Mouse (Mus musculus) MEL (cell line): Measurements from ENCODE around the gene Xk. TPM values are rescaled to one million over a fixed set of nuclear protein-coding genes. Genes with fewer than 3 reads are reported as not detected.
A peak's percentile ranks its signal among the peaks of the same experiment; 100 is the strongest.
"Not testable (repeated sequence)": the region's sequence is repeated elsewhere in the genome, so short reads cannot be mapped to it uniquely, and the experiment has no call there.

Experiments
- DNase-seq: peaks from one replicate; pipeline ENCODE4 v3.0.0; 2011; ENCODE audit warnings: low read depth, low spot score
- H3K27ac ChIP-seq: 2 replicates; pipeline ENCODE4 v1.5.1; 2012; ENCODE audit warnings: low read depth, mild to moderate bottlenecking, control low read depth, low read length, moderate library complexity; ENCODE audit not compliant: control insufficient read depth
- H3K27me3 ChIP-seq, 2 experiments: fragments of 150-350 bp in 1 of 2; sonication (generic) in 1 of 2; 2 replicates each; pipeline ENCODE4 v1.6.1; 2012; ENCODE audit warnings: low read length in 2 of 2, mild to moderate bottlenecking in 2 of 2, improper control_type of control experiment in 1 of 2, moderate library complexity in 1 of 2; ENCODE audit not compliant: insufficient read depth in 2 of 2, control insufficient read depth in 1 of 2
- H3K36me3 ChIP-seq, 2 experiments: 2 replicates each; pipeline ENCODE4 v1.6.1; 2012 to 2014; ENCODE audit warnings: low read length in 2 of 2, improper control_type of control experiment in 1 of 2, inconsistent platforms in 1 of 2, mild to moderate bottlenecking in 1 of 2; ENCODE audit not compliant: insufficient read depth in 2 of 2, control insufficient read depth in 1 of 2
- H3K4me1 ChIP-seq, 2 experiments: fragments of 150-350 bp in 1 of 2; sonication (generic) in 1 of 2; 2 replicates each; pipeline ENCODE4 v1.6.1; 2012; ENCODE audit warnings: low read length in 2 of 2, improper control_type of control experiment in 1 of 2, mild to moderate bottlenecking in 1 of 2; ENCODE audit not compliant: insufficient read depth in 2 of 2, control insufficient read depth in 1 of 2
- H3K4me3 ChIP-seq, 2 experiments: fragments of 150-350 bp in 1 of 2; sonication (generic) in 1 of 2; 2 replicates each; pipeline ENCODE4 v1.5.1; 2012; ENCODE audit warnings: low read depth in 2 of 2, low read length in 2 of 2, mild to moderate bottlenecking in 2 of 2, moderate library complexity in 2 of 2, control low read depth in 1 of 2, improper control_type of control experiment in 1 of 2; ENCODE audit not compliant: control insufficient read depth in 1 of 2, insufficient read depth in 1 of 2
- H3K79me2 ChIP-seq: 2 replicates; pipeline ENCODE4 v1.6.1; 2012; ENCODE audit warnings: mild to moderate bottlenecking, low read length, moderate library complexity; ENCODE audit not compliant: control insufficient read depth, poor library complexity, insufficient read depth
- H3K9ac ChIP-seq: 2 replicates; pipeline ENCODE4 v1.6.1; 2012; ENCODE audit warnings: low read depth, mild to moderate bottlenecking, control low read depth, low read length, moderate library complexity; ENCODE audit not compliant: control insufficient read depth, poor library complexity, severe bottlenecking
- H3K9me3 ChIP-seq: fragments of 150-350 bp; sonication (generic); replicated peaks from 2 replicates; pipeline ENCODE4 v1.6.1; 2012; ENCODE audit warnings: mild to moderate bottlenecking, low read length, improper control_type of control experiment, moderate library complexity; ENCODE audit not compliant: insufficient read depth
- BHLHE40 ChIP-seq: IDR thresholded peaks from 2 replicates; pipeline ENCODE4 v1.6.1; 2012; ENCODE audit warnings: low read depth, mild to moderate bottlenecking, inconsistent platforms, low read length, improper control_type of control experiment, borderline replicate concordance
- CHD1 ChIP-seq: IDR thresholded peaks from 2 replicates; pipeline ENCODE4 v1.6.1; 2012; ENCODE audit warnings: low read depth, mild to moderate bottlenecking, inconsistent platforms, low read length, improper control_type of control experiment
- E2F4 ChIP-seq: IDR thresholded peaks from 2 replicates; pipeline ENCODE4 v1.6.1; 2011; ENCODE audit warnings: low read depth, low read length, improper control_type of control experiment, borderline replicate concordance
- EP300 ChIP-seq, 2 experiments: IDR thresholded peaks; 2 replicates each; pipeline ENCODE4 v1.6.1; 2011; ENCODE audit warnings: improper control_type of control experiment in 2 of 2, low read length in 2 of 2, low read depth in 1 of 2, mild to moderate bottlenecking in 1 of 2
- ETS1 ChIP-seq: IDR thresholded peaks from 2 replicates; pipeline ENCODE4 v1.6.1; 2012; ENCODE audit warnings: low read depth, mild to moderate bottlenecking, inconsistent platforms, low read length, improper control_type of control experiment, moderate library complexity
- GABPA ChIP-seq: IDR thresholded peaks from 2 replicates; pipeline ENCODE4 v1.6.1; 2012; ENCODE audit warnings: low read depth, mild to moderate bottlenecking, inconsistent platforms, low read length, improper control_type of control experiment, moderate library complexity
- MAX ChIP-seq: IDR thresholded peaks from 2 replicates; pipeline ENCODE4 v1.6.1; 2011; ENCODE audit warnings: low read length, improper control_type of control experiment
- MEF2A ChIP-seq: IDR thresholded peaks from 2 replicates; pipeline ENCODE4 v1.6.1; 2014; ENCODE audit warnings: low read depth, mild to moderate bottlenecking, inconsistent platforms, low read length, improper control_type of control experiment; ENCODE audit not compliant: poor library complexity, insufficient replicate concordance, severe bottlenecking; ENCODE audit errors: extremely low read depth
- MXI1 ChIP-seq: IDR thresholded peaks from 2 replicates; pipeline ENCODE4 v1.6.1; 2011; ENCODE audit warnings: mild to moderate bottlenecking, low read depth, low read length, improper control_type of control experiment
- SIN3A ChIP-seq: IDR thresholded peaks from 2 replicates; pipeline ENCODE4 v1.6.1; 2012; ENCODE audit warnings: low read length, improper control_type of control experiment, inconsistent platforms
- TBP ChIP-seq: IDR thresholded peaks from 2 replicates; pipeline ENCODE4 v1.8.0; 2011; ENCODE audit warnings: low read depth, low read length, improper control_type of control experiment
- ZMIZ1 ChIP-seq: IDR thresholded peaks from 2 replicates; pipeline ENCODE4 v1.6.1; 2012; ENCODE audit warnings: low read depth, mild to moderate bottlenecking, inconsistent platforms, low read length, improper control_type of control experiment, moderate library complexity
- polyA plus RNA-seq, 2 experiments: library from polyadenylated mRNA; stranded (reverse) in 1 of 2; unstranded in 1 of 2; fragments of >175 nt in 1 of 2; fragments of >200 nt in 1 of 2; gene quantifications; 2 replicates each; pipeline versions ENCODE4 v1.2.1 to v1.2.4; 2012; ENCODE audit warnings: low replicate concordance in 2 of 2, low read depth in 1 of 2; ENCODE audit not compliant: insufficient read length in 2 of 2, insufficient read depth in 1 of 2, missing spikeins in 1 of 2
- total RNA-seq: library from RNA; depleted of rRNA; stranded (reverse); fragments of 300-350 nt; gene quantifications from 2 replicates; pipeline ENCODE4 v1.2.3, GENCODE M21; 2012

The Xk gene
- total and polyA plus RNA-seq, 3 experiments = 11.1 to 36.6 TPM; not detected in 1

DNA sequence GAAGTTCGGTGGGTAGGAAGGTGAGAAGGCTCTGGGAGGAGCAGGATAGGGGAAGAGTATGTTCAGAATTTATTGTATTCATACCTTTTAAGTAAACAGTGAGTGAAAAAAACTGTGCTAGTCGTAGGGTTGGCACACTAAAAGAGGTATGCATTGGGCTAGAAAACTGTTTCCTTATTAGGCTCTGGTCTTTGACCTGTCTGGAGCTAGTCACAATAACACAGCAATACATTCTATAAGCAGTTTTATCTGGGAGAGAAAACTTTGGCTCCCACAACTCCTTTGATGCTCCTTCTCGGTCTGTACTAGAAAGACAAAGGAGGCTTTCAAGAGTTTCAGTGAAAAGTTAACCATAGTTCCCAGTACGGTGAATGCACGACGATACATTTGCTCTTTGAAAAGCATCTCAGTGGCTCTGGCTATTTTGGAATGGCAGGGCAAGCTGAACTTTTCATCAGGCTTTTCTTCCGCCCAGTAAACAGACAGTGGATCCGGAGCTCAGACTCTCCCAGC, 553 bp upstream of the Xk start:
- peak overlapping the region; percentile 69 to 79 for H3K4me3 ChIP-seq
- H3K27me3 ChIP-seq = no peaks in the 10 kb centered on the region
- peak overlapping the region; percentile 84 for H3K27ac ChIP-seq
- no peak for DNase-seq
- H3K4me1 ChIP-seq = peaks cover 10 to 15% of the 10 kb centered on the region in 2 experiments; a peak in 3 of 4 replicates
- H3K9me3 ChIP-seq = no peaks in the 10 kb centered on the region
- peak overlapping the region; percentile 92 for H3K9ac ChIP-seq
- TF ChIP-seq BHLHE40 = no peak
- TF ChIP-seq ZMIZ1 = no peak; the same call in 1 of the 2 replicates
- peak; percentile 44; the same call in 1 of the 2 replicates for TF ChIP-seq TBP
- peaks cover 0 to 24% of the 10 kb centered on the region in 2 experiments; a peak in 3 of 4 replicates for H3K36me3 ChIP-seq
- H3K79me2 ChIP-seq = peaks cover 36% of the 10 kb centered on the region

- Histone ChIP-seq H3K9ac (peak overlapping the region; percentile 92), H3K79me2 (peaks cover 37% of the 10 kb centered on the region), H3K4me1 (peaks cover 10 to 15% of the 10 kb centered on the region in 2 experiments; a peak in 3 of 4 replicates), H3K36me3 (peaks cover 0 to 24% of the 10 kb centered on the region in 2 experiments; a peak in 3 of 4 replicates), H3K4me3 (peak overlapping the region; percentile 96 to 97), H3K27ac (peak overlapping the region; percentile 85), H3K9me3 (no peaks in the 10 kb centered on the region), H3K27me3 (no peaks in the 10 kb centered on the region)
- TF ChIP-seq ETS1 (0 out of 2 replicates have a peak, but pooled peaks have one; percentile 15), SIN3A (peak; percentile 68), MAX (no peak), MEF2A (no peak), MXI1 (peak; percentile 64; the same call in 1 of the 2 replicates), EP300 (IDR thresholded peaks at IDR 0.05; ENCODE audit: low read depth in 1 of 2, low read length in 2 of 2) (0 out of 4 replicates have a peak, but pooled peaks of 1 of the 2 experiments have one; percentile 15), CHD1 (peak; percentile 93; the same call in 1 of the 2 replicates)
- peak; percentile 62 for DNase-seq
Observed at GRCm38 (mm10) chrX:9273377-9274002, 934 bp downstream of the Xk start.

GRCm38 (mm10) chrX:9274321-9274720, 1.8 kb downstream of the Xk start:
- Histone ChIP-seq H3K4me1 (peaks cover 10 to 15% of the 10 kb centered on the region in 2 experiments; a peak in 3 of 4 replicates), H3K9ac (peak overlapping the region; percentile 92), H3K4me3 (peak overlapping the region; percentile 96 to 97), H3K27ac (peak overlapping the region; percentile 85), H3K27me3 (no peaks in the 10 kb centered on the region), H3K36me3 (peaks cover 0 to 24% of the 10 kb centered on the region in 2 experiments; a peak in 3 of 4 replicates), H3K9me3 (no peaks in the 10 kb centered on the region), H3K79me2 (peaks cover 39% of the 10 kb centered on the region)
- DNase-seq = peak; percentile 55
- TF ChIP-seq GABPA (no peak), E2F4 (no peak), TBP (peak; percentile 32; the same call in 1 of the 2 replicates)

- DNase-seq, H3K27me3 ChIP-seq, H3K9ac ChIP-seq, H3K27ac ChIP-seq, H3K9me3 ChIP-seq, H3K79me2 ChIP-seq, H3K4me3 ChIP-seq, H3K4me1 ChIP-seq: not testable (repeated sequence)
- peaks cover 0 to 10% of the 10 kb centered on the region in 2 experiments for H3K36me3 ChIP-seq
Observed at GRCm38 (mm10) chrX:9283464-9283863, 10.9 kb downstream of the Xk start, which contains the start of gene H2al1m. Gene H2al1m (plus strand): TSS chrX:9283764.
